Mouse (Mus musculus): ENCODE data around the gene Luzp1. TPM values are rescaled to one million over a fixed set of nuclear protein-coding genes. Genes with fewer than 3 reads are reported as not detected.

Gene Luzp1
- total and polyA plus RNA-seq, 3 experiments = 7.5 to 13.4 TPM; not detected in 1

- Histone ChIP-seq H3K27me3 (ENCODE audit: control insufficient read depth in 1 of 2, insufficient read depth in 2 of 2, low read length in 2 of 2) (no peaks in the 10 kb centered on the region), H3K9ac (ENCODE audit: control insufficient read depth, low read depth, low read length, poor library complexity, severe bottlenecking) (no peak overlapping the region), H3K27ac (ENCODE audit: control insufficient read depth, low read depth, low read length) (no peak overlapping the region), H3K4me3 (ENCODE audit: control insufficient read depth in 1 of 2, insufficient read depth in 1 of 2, low read depth in 2 of 2, low read length in 2 of 2) (no peak overlapping the region), H3K4me1 (ENCODE audit: control insufficient read depth in 1 of 2, insufficient read depth in 2 of 2, low read length in 2 of 2) (no peaks in the 10 kb centered on the region), H3K79me2 (ENCODE audit: control insufficient read depth, insufficient read depth, low read length, poor library complexity) (no peaks in the 10 kb centered on the region), H3K36me3 (ENCODE audit: control insufficient read depth in 1 of 2, insufficient read depth in 2 of 2, low read length in 2 of 2) (no peaks in the 10 kb centered on the region), H3K9me3 (replicated peaks; ENCODE audit: insufficient read depth, low read length) (no peaks in the 10 kb centered on the region)
- TF ChIP-seq ZNF384 (IDR thresholded peaks at IDR 0.05; ENCODE audit: low read depth, low read length) = no peak
- TF ChIP-seq KAT2A (conservative IDR thresholded peaks at IDR 0.05; ENCODE audit: low read depth, low read length) = no peak
- TF ChIP-seq GATA1 (IDR thresholded peaks at IDR 0.05; ENCODE audit: low read depth, low read length) = no peak
- no peak for TF ChIP-seq MYC (IDR thresholded peaks at IDR 0.05; ENCODE audit: low read depth, low read length)
- no peak for TF ChIP-seq SMC3 (IDR thresholded peaks at IDR 0.05; ENCODE audit: low read depth, low read length)
- no peak for TF ChIP-seq EP300 (IDR thresholded peaks at IDR 0.05; ENCODE audit: low read depth in 1 of 2, low read length in 2 of 2)
- no peak for TF ChIP-seq TAL1 (IDR thresholded peaks at IDR 0.05; ENCODE audit: low read length)
- TF ChIP-seq POLR2A (IDR thresholded peaks at IDR 0.05; ENCODE audit: control insufficient read depth in 1 of 2, insufficient read depth in 1 of 2, low read depth in 1 of 2, low read length in 2 of 2, poor library complexity in 1 of 2) = no peak
- no peak for TF ChIP-seq E2F4 (IDR thresholded peaks at IDR 0.05; ENCODE audit: borderline replicate concordance, low read depth, low read length)
- no peak for TF ChIP-seq MAZ (IDR thresholded peaks at IDR 0.05; ENCODE audit: low read depth, low read length)
- TF ChIP-seq MXI1 (IDR thresholded peaks at IDR 0.05; ENCODE audit: low read depth, low read length) = no peak
- TF ChIP-seq CHD2 (IDR thresholded peaks at IDR 0.05; ENCODE audit: low read length) = no peak
- TF ChIP-seq ELF1 (IDR thresholded peaks at IDR 0.05; ENCODE audit: low read depth, low read length) = no peak
- no peak for DNase-seq (ENCODE audit: low read depth, low spot score)
Observed at GRCm38 (mm10) chr4:136441354-136442043, 28.1 kb upstream of the Luzp1 start.

- Histone ChIP-seq H3K36me3 (ENCODE audit: control insufficient read depth in 1 of 2, insufficient read depth in 2 of 2, low read length in 2 of 2) (no peaks in the 10 kb centered on the region), H3K27me3 (ENCODE audit: control insufficient read depth in 1 of 2, insufficient read depth in 2 of 2, low read length in 2 of 2) (no peaks in the 10 kb centered on the region), H3K4me1 (ENCODE audit: control insufficient read depth in 1 of 2, insufficient read depth in 2 of 2, low read length in 2 of 2) (no peaks in the 10 kb centered on the region), H3K9me3 (replicated peaks; ENCODE audit: insufficient read depth, low read length) (no peaks in the 10 kb centered on the region), H3K79me2 (ENCODE audit: control insufficient read depth, insufficient read depth, low read length, poor library complexity) (no peaks in the 10 kb centered on the region), H3K4me3 (ENCODE audit: control insufficient read depth in 1 of 2, insufficient read depth in 1 of 2, low read depth in 2 of 2, low read length in 2 of 2) (no peak overlapping the region), H3K27ac (ENCODE audit: control insufficient read depth, low read depth, low read length) (no peak overlapping the region), H3K9ac (ENCODE audit: control insufficient read depth, low read depth, low read length, poor library complexity, severe bottlenecking) (no peak overlapping the region)
- no peak for TF ChIP-seq RAD21 (IDR thresholded peaks at IDR 0.05; ENCODE audit: low read depth, low read length)
- no peak for TF ChIP-seq MXI1 (IDR thresholded peaks at IDR 0.05; ENCODE audit: low read depth, low read length)
- no peak for TF ChIP-seq UBTF (IDR thresholded peaks at IDR 0.05; ENCODE audit: borderline replicate concordance, insufficient read depth, low read depth, low read length)
- no peak for TF ChIP-seq ELF1 (IDR thresholded peaks at IDR 0.05; ENCODE audit: low read depth, low read length)
- no peak for TF ChIP-seq ZMIZ1 (IDR thresholded peaks at IDR 0.05; ENCODE audit: low read depth, low read length)
- no peak for TF ChIP-seq BHLHE40 (IDR thresholded peaks at IDR 0.05; ENCODE audit: borderline replicate concordance, low read depth, low read length)
- no peak for TF ChIP-seq CTCF (IDR thresholded peaks at IDR 0.05 in 2 of 3, conservative IDR thresholded peaks at IDR 0.05 in 1 of 3; ENCODE audit: control insufficient read depth in 1 of 3, insufficient read depth in 1 of 3, low read depth in 2 of 3, low read length in 3 of 3, poor library complexity in 1 of 3, severe bottlenecking in 1 of 3)
- no peak for TF ChIP-seq JUND (IDR thresholded peaks at IDR 0.05; ENCODE audit: low read depth, low read length)
- TF ChIP-seq USF2 (IDR thresholded peaks at IDR 0.05; ENCODE audit: borderline replicate concordance in 1 of 2, insufficient read depth in 1 of 2, low read depth in 1 of 2, low read length in 2 of 2) = no peak
- no peak for TF ChIP-seq MAX (IDR thresholded peaks at IDR 0.05; ENCODE audit: low read length)
- no peak for TF ChIP-seq GATA1 (IDR thresholded peaks at IDR 0.05; ENCODE audit: low read depth, low read length)
- no peak for TF ChIP-seq POLR2AphosphoS2 (IDR thresholded peaks at IDR 0.05; ENCODE audit: low read length)
- no peak for TF ChIP-seq EP300 (IDR thresholded peaks at IDR 0.05; ENCODE audit: low read depth in 1 of 2, low read length in 2 of 2)
- no peak for TF ChIP-seq SMC3 (IDR thresholded peaks at IDR 0.05; ENCODE audit: low read depth, low read length)
- no peak for TF ChIP-seq SIN3A (IDR thresholded peaks at IDR 0.05; ENCODE audit: low read length)
- TF ChIP-seq POLR2AphosphoS5 (IDR thresholded peaks at IDR 0.05; ENCODE audit: borderline replicate concordance, low read depth, low read length) = no peak
- TF ChIP-seq HCFC1 (IDR thresholded peaks at IDR 0.05; ENCODE audit: low read depth, low read length) = no peak
- no peak for TF ChIP-seq KAT2A (conservative IDR thresholded peaks at IDR 0.05; ENCODE audit: low read depth, low read length)
- TF ChIP-seq USF1 (IDR thresholded peaks at IDR 0.05; ENCODE audit: low read depth, low read length) = no peak
- no peak for DNase-seq (ENCODE audit: low read depth, low spot score)
Observed at GRCm38 (mm10) chr4:136444561-136444960, 25.0 kb upstream of the Luzp1 start.

Measured in MEL (cell line).